Mouse (Mus musculus): ENCODE measurements around the gene Sowahb.

Gene Sowahb

GRCm38 (mm10) chr5:93044584-93045370 is at the start of gene Sowahb:
Sowahb (minus strand) TSS chr5:93045022.
- no peak for DNase-seq (ENCODE audit: low spot score)

DNA sequence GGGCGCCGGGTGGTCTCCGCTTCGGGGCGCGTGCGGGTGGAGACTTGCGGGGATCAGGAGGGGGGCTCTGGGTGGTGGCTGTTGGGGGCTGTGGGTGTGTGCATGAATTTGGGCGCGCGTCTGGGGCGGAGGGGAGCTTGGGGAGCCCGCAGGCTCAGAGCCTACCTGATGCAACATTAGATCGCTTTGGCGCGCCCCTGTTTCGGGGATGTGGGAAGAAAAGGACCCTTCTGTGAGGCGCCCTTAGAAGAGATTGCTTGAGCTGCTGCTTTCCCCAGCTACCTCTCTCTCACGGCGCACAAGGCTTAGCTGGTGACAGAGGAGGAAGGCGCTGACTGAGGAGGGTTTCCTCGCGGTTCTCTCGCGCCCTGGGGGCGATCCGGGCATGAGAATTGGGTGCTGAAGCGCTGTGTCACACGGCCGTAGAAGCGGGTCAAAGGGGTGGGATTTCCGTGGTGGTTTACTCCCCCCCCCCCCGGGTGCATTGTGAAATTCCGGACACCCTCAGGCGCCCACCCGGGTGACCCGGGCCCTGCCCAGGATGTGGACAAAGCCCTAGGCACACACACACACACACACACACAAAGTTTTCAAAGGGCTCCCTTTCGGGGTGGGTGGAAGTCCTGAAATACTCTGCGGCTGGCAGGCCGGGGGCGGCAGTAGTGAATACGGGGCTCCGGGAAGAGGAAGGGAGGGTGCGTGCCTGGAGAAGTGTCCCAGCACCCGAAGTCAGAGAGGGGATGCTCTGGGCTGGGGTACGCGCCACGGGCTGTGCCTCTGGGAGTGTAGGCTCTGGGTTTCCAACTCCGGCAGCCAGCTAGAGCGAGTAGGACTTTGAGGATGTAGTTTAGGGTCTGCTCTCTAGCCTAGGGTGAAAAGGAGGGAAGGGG is 49.1 kb upstream of the Sowahb start:
- DNase-seq (ENCODE audit: low spot score): peak; percentile 37

- DNase-seq (ENCODE audit: low spot score): peak; percentile 89
Measured at GRCm38 (mm10) chr5:93092857-93093622, 48.2 kb upstream of the Sowahb start, which contains the start of gene Sept11. Sept11 (plus strand) TSS chr5:93093437.

- no peak for DNase-seq (ENCODE audit: low spot score)
Measured at GRCm38 (mm10) chr5:93092147-93092781, 47.4 kb upstream of the Sowahb start.

GRCm38 (mm10) chr5:93091266-93091665 is 46.4 kb upstream of the Sowahb start:
- no peak for DNase-seq (ENCODE audit: low spot score)

- no peak for DNase-seq (ENCODE audit: low spot score)
Measured at GRCm38 (mm10) chr5:93085900-93086299, 41.1 kb upstream of the Sowahb start.

DNA sequence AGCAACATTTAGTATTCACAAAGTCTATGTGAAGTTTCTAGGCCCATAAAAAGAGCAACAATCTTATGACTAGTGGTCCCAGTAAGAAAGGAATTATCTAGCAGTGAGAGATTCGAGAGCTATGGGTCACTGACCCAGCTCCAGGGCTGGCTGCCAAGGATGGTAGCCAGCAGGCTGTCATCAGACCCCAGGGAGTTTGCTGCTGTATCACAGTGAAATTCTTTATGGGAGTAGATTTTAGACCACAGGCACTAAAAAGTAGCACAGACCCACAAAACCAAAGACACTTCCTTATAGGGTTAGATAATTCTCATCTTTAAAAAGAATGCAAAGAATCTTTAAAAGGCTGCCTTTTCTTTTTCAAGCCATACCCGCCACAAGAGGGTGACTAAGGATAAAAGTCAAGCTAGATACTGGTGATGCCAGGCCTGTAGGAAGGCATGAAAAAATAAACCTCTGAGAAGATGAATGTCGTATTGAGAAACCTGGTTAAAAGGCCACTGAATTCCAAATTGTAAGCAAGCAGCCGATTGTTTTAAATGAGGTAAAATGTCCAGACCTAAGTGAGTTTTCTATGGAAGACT is 40.3 kb upstream of the Sowahb start:
- DNase-seq (ENCODE audit: low spot score): peak; percentile 50

GRCm38 (mm10) chr5:93079596-93079995 is 34.8 kb upstream of the Sowahb start:
- no peak for DNase-seq (ENCODE audit: low spot score)

GRCm38 (mm10) chr5:93077661-93078323 is 33.0 kb upstream of the Sowahb start:
- DNase-seq (ENCODE audit: low spot score): peak; percentile 88

DNA sequence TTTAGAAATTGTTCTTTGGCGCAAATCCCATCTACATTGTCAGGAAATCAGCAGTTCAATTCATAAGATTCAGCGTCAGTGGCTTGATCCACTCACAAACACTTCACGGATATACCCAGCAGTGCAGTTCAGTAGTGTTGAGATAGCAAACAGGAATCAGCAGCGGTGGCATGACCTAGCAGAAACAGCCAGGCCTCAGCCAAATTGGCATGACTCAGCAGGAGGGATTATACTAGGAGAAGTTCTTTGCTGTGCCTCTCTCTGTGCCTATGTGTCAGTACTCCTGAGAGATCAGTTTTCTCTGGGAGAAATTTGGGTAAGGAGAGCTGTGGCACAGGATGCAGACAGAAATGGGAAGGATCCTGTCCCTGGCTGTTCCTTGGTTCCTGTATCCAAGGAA is 16.0 kb upstream of the Sowahb start:
- DNase-seq (ENCODE audit: low spot score): peak; percentile 31

DNA sequence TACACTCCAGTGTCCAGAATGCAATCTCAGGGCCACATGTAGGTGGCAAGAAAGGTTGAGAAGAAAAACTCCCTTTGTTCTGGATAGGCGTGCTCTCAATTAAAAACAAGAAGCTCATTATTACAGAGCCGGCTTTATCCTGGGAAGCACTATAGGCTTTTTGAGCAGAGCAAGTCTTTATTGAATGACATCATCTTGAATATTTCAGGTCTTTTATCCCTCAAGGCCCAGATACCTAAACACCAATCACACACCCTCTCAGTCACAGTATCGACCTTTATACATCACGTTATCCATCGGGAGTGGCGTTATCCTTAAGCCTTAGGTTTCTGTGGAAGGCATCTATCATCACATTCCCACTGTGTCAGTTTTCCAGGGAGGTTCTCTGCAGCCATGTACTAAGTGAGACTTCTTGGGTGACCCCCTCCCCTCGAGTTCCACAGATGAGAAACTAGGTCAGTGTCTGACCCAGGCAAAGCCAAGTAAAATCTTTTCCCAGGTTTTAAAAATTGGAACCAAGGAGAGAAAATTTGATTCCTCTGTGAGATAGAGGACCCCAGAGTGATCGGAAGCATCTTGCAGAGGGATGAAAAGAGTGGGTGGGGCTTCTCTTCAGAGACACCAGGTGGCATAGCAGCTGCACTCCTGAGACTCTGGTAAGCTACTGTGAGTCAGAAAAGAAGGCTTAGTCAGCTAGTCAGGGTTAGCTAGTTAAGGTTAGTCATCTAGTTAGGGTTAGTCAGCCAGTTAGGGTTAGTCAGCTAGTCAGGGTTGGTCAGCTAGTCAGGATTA is 9.0 kb upstream of the Sowahb start:
- no peak for DNase-seq (ENCODE audit: low spot score)

- no peak for DNase-seq (ENCODE audit: low spot score)
Measured at GRCm38 (mm10) chr5:93051951-93052350, 7.1 kb upstream of the Sowahb start.

- DNase-seq (ENCODE audit: low spot score): no peak
Measured at GRCm38 (mm10) chr5:93051041-93051440, 6.2 kb upstream of the Sowahb start.

DNA sequence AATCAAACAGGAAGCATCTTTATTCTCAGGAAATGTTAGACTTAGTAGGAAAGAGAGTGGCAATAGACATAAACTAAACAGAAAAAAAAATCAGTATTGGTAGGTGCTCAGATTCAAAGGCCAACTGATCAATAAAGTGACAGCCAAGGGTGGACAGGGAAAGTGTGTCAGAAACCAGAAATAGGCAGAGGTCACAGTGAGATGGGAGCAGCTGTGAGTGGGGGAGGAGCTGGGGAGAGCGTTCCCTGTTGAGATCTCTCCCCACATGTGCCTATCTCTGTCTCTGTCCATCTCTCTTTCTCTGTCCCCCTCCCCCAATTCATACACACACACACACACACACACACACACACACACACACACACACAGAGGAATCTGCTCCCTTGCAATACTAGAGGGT is 5.1 kb upstream of the Sowahb start:
- no peak for DNase-seq (ENCODE audit: low spot score)

GRCm38 (mm10) chr5:93048481-93049240 is 3.8 kb upstream of the Sowahb start:
- no peak for DNase-seq (ENCODE audit: low spot score)

DNA sequence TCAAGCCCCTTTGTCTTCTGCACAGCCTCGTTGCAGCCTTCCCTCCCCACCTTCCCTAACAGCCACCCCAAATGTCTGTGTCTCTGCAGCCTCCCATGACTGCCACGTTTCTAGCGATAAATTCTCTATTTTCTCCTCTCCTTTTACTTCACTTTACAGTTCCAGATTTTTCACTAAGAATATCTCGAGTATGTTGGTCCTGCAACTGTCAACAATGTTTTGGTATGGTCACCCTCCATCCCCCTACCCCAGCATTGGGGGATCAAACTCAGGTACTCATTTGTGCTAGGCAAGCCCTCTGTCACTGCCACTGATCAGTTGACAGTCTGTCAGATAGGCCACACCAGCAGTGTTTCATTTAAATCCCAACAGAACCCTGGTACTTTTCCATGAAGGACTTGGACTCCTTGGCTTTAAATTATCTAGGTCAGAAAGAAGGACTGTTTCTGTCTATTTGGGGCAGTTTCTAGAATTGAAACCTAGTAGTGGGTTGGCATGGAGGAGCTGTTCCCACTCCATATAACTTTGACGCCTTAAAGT is 1.6 kb upstream of the Sowahb start:
- DNase-seq (ENCODE audit: low spot score): no peak

GRCm38 (mm10) chr5:93045371-93045714 is 521 bp upstream of the Sowahb start:
- no peak for DNase-seq (ENCODE audit: low spot score)

GRCm38 (mm10) chr5:93043688-93044583 is 886 bp downstream of the Sowahb start:
- no peak for DNase-seq (ENCODE audit: low spot score)
